Comparison of ENCODE assay signal across 8 mouse cellular contexts in genomic region chr10:26773541-26773940, GRCm38 (mm10). TPM values are rescaled to one million over a fixed set of nuclear protein-coding genes. Genes with fewer than 3 reads are reported as not detected.
DNase-seq lines count a peak whose midpoint lies in the region; ATAC-seq and TF ChIP-seq lines count a peak whose summit lies in the region.

No protein-coding gene starts in this region.

- DNase-seq in neural tube, embryonic 11.5 days (ENCODE audit: low spot score), result no peak
- no peak for DNase-seq in neural tube, embryonic 10.5 days (ENCODE audit: extremely low spot score, low spot score)
- DNase-seq in liver, embryonic 11.5 days (ENCODE audit: low spot score), result no peak
- DNase-seq in stomach, postnatal 0 days (ENCODE audit: low spot score), result no peak
- DNase-seq in ovary, postnatal 14 days (ENCODE audit: low spot score), result no peak
- no peak for DNase-seq in frontal cortex, postnatal 25 days (ENCODE audit: low spot score in 2 of 2)
- no peak for DNase-seq in left cerebral cortex, postnatal 4 days

- 49% methylated on average over 5 of the region's 5 CpGs for WGBS in neural tube, embryonic 11.5 days
- WGBS in hindbrain, embryonic 12.5 days, result 48% methylated on average over 5 of the region's 5 CpGs
- WGBS in liver, embryonic 11.5 days, result 52% methylated on average over 5 of the region's 5 CpGs
- 37% methylated on average over 5 of the region's 5 CpGs for WGBS in stomach, postnatal 0 days

- TF ChIP-seq CTCF in stomach, postnatal 0 days (IDR thresholded peaks at IDR 0.05; ENCODE audit: low read depth), result no peak

- H3K4me3 ChIP-seq in neural tube, embryonic 11.5 days (ENCODE audit: low read depth, low read length), result no peak overlapping the region
- peak overlapping the region; percentile 49 for H3K4me3 ChIP-seq in hindbrain, embryonic 12.5 days
- peak overlapping the region; percentile 68 for H3K4me3 ChIP-seq in liver, embryonic 11.5 days (ENCODE audit: low read depth, low read length)
- H3K4me3 ChIP-seq in stomach, postnatal 0 days (ENCODE audit: low read depth, low read length), result peak overlapping the region; percentile 61

- H3K9me3 ChIP-seq in neural tube, embryonic 11.5 days (ENCODE audit: control insufficient read depth, low read length), result no peaks in the 10 kb centered on the region
- no peaks in the 10 kb centered on the region for H3K9me3 ChIP-seq in hindbrain, embryonic 12.5 days (replicated peaks)
- H3K9me3 ChIP-seq in liver, embryonic 11.5 days (ENCODE audit: control insufficient read depth, low read length), result no peaks in the 10 kb centered on the region
- H3K9me3 ChIP-seq in stomach, postnatal 0 days (ENCODE audit: control insufficient read depth, low read length), result no peaks in the 10 kb centered on the region

- H3K27ac ChIP-seq in neural tube, embryonic 11.5 days (ENCODE audit: low read depth, low read length), result no peak overlapping the region
- H3K27ac ChIP-seq in hindbrain, embryonic 12.5 days, result peak overlapping the region; percentile 5; the same call in 1 of the 2 replicates
- no peak overlapping the region for H3K27ac ChIP-seq in liver, embryonic 11.5 days (ENCODE audit: low read depth, low read length)
- peak overlapping the region; percentile 94; the same call in 1 of the 2 replicates for H3K27ac ChIP-seq in stomach, postnatal 0 days (replicated peaks)

- TF ChIP-seq EP300 in stomach, postnatal 0 days (optimal IDR thresholded peaks at IDR 0.05), result no peak

- H3K27me3 ChIP-seq in neural tube, embryonic 11.5 days (ENCODE audit: control insufficient read depth, insufficient read depth, low read length), result no peaks in the 10 kb centered on the region
- no peaks in the 10 kb centered on the region for H3K27me3 ChIP-seq in hindbrain, embryonic 12.5 days
- H3K27me3 ChIP-seq in liver, embryonic 11.5 days (replicated peaks; ENCODE audit: control insufficient read depth, insufficient read depth, low read length), result no peaks in the 10 kb centered on the region
- H3K27me3 ChIP-seq in stomach, postnatal 0 days (ENCODE audit: control insufficient read depth, insufficient read depth, low read length), result no peaks in the 10 kb centered on the region

- H3K9ac ChIP-seq in neural tube, embryonic 11.5 days (ENCODE audit: low read length), result no peak overlapping the region
- no peak overlapping the region for H3K9ac ChIP-seq in hindbrain, embryonic 12.5 days
- H3K9ac ChIP-seq in liver, embryonic 11.5 days (ENCODE audit: low read depth, low read length), result no peak overlapping the region; the same call in 1 of the 2 replicates
- peak overlapping the region; percentile 39; the same call in 1 of the 2 replicates for H3K9ac ChIP-seq in stomach, postnatal 0 days (ENCODE audit: low read length)

- peak overlapping the region; percentile 10 for H3K4me2 ChIP-seq in neural tube, embryonic 11.5 days (ENCODE audit: low read depth)
- H3K4me2 ChIP-seq in hindbrain, embryonic 12.5 days (replicated peaks), result peak overlapping the region; percentile 75
- H3K4me2 ChIP-seq in liver, embryonic 11.5 days, result peak overlapping the region; percentile 83
- H3K4me2 ChIP-seq in stomach, postnatal 0 days (replicated peaks; ENCODE audit: low read depth), result peak overlapping the region; percentile 80

- no peaks in the 10 kb centered on the region for H3K36me3 ChIP-seq in neural tube, embryonic 11.5 days (ENCODE audit: control insufficient read depth, insufficient read depth, low read length)
- H3K36me3 ChIP-seq in hindbrain, embryonic 12.5 days, result no peaks in the 10 kb centered on the region
- H3K36me3 ChIP-seq in liver, embryonic 11.5 days (ENCODE audit: control insufficient read depth, insufficient read depth, low read length), result no peaks in the 10 kb centered on the region
- H3K36me3 ChIP-seq in stomach, postnatal 0 days (ENCODE audit: control insufficient read depth, insufficient read depth, low read length), result no peaks in the 10 kb centered on the region

- no peak for ATAC-seq in neural tube, embryonic 11.5 days (ENCODE audit: insufficient read depth, low FRiP score, low TSS enrichment)
- ATAC-seq in hindbrain, embryonic 12.5 days (ENCODE audit: low FRiP score), result no peak
- no peak for ATAC-seq in liver, embryonic 11.5 days (replicated peaks; ENCODE audit: low FRiP score)
- no peak for ATAC-seq in stomach, postnatal 0 days (ENCODE audit: low FRiP score, low TSS enrichment)

- intact Hi-C loops in left cerebral cortex, postnatal 4 days (cut with DNase I), result no loop called here

- H3K4me1 ChIP-seq in neural tube, embryonic 11.5 days (ENCODE audit: control insufficient read depth, insufficient read depth, low read length), result no peaks in the 10 kb centered on the region
- H3K4me1 ChIP-seq in hindbrain, embryonic 12.5 days, result 0 out of 2 replicates have a peak, but pooled peaks cover 7% of the 10 kb centered on the region
- peaks cover 4% of the 10 kb centered on the region; the same call in 1 of the 2 replicates for H3K4me1 ChIP-seq in liver, embryonic 11.5 days (replicated peaks; ENCODE audit: control insufficient read depth, insufficient read depth, low read length)
- peaks cover 3% of the 10 kb centered on the region; the same call in 1 of the 2 replicates for H3K4me1 ChIP-seq in stomach, postnatal 0 days (replicated peaks; ENCODE audit: control insufficient read depth, insufficient read depth)

RNA-seq across cellular contexts. Expression of gene Arhgap18, which starts 20.3 kb away (rescaled TPM):
- 11.0 and 11.2 TPM in 2 replicates for polyA plus RNA-seq in neural tube, embryonic 11.5 days (2014; fragmentation: Nextera tagmentation; extraction: Ambion mirVana)
- 15.2 and 17.3 TPM in 2 replicates for polyA plus RNA-seq in hindbrain, embryonic 12.5 days (2016; fragmentation: Nextera tagmentation; extraction: Ambion mirVana)
- polyA plus RNA-seq in liver, embryonic 11.5 days (2014; fragmentation: Nextera tagmentation; extraction: Ambion mirVana), result 17.1 and 17.9 TPM in 2 replicates
- polyA plus RNA-seq in stomach, postnatal 0 days (2015; fragmentation: Nextera tagmentation; extraction: Ambion mirVana), result 15.1 and 16.1 TPM in 2 replicates
- 10 to 100 TPM; 14.6 to 15.3 TPM for total RNA-seq in left cerebral cortex, postnatal 4 days (2021)

Comparison
In these comparisons a context has a peak if more than half of its experiments do, and no peak if none do; other contexts are left out.
1. H3K27ac ChIP-seq: peak in hindbrain, embryonic 12.5 days (single experiment) and stomach, postnatal 0 days (single experiment); none in neural tube, embryonic 11.5 days (single experiment) and liver, embryonic 11.5 days (single experiment).
2. H3K4me2 ChIP-seq: peak in every context shown above with its lines; median percentile 83 in liver, embryonic 11.5 days; 80 in stomach, postnatal 0 days; 75 in hindbrain, embryonic 12.5 days; 10 in neural tube, embryonic 11.5 days.